8 mouse cellular contexts compared by ENCODE assay signal in genomic region chr2:163531917-163532316, GRCm38 (mm10). TPM values are rescaled to one million over a fixed set of nuclear protein-coding genes. Genes with fewer than 3 reads are reported as not detected.
A peak's percentile ranks its signal among the peaks of the same experiment; 100 is the strongest.
DNase-seq lines count a peak whose midpoint lies in the region; ATAC-seq lines count a peak whose summit lies in the region.

No protein-coding gene starts in this region.

- H3K9me3 ChIP-seq in hindbrain, embryonic 11.5 days (ENCODE audit: control insufficient read depth, low read length) = no peaks in the 10 kb centered on the region
- no peaks in the 10 kb centered on the region for H3K9me3 ChIP-seq in hindbrain, embryonic 16.5 days (ENCODE audit: control insufficient read depth, low read length)
- H3K9me3 ChIP-seq in intestine, embryonic 15.5 days = no peaks in the 10 kb centered on the region

- H3K36me3 ChIP-seq in hindbrain, embryonic 11.5 days (ENCODE audit: control insufficient read depth, insufficient read depth, low read length) = no peaks in the 10 kb centered on the region
- no peaks in the 10 kb centered on the region for H3K36me3 ChIP-seq in hindbrain, embryonic 16.5 days (ENCODE audit: control insufficient read depth, insufficient read depth, low read length)
- H3K36me3 ChIP-seq in intestine, embryonic 15.5 days = no peaks in the 10 kb centered on the region

- no peak overlapping the region for H3K27ac ChIP-seq in hindbrain, embryonic 11.5 days (ENCODE audit: low read depth, low read length)
- H3K27ac ChIP-seq in hindbrain, embryonic 16.5 days (ENCODE audit: low read depth, low read length) = no peak overlapping the region
- H3K27ac ChIP-seq in intestine, embryonic 15.5 days = no peak overlapping the region

- H3K27me3 ChIP-seq in hindbrain, embryonic 11.5 days (ENCODE audit: control insufficient read depth, insufficient read depth, low read length) = no peaks in the 10 kb centered on the region
- peaks cover 3% of the 10 kb centered on the region; the same call in 1 of the 2 replicates for H3K27me3 ChIP-seq in hindbrain, embryonic 16.5 days (replicated peaks; ENCODE audit: control insufficient read depth, insufficient read depth, low read length)
- no peaks in the 10 kb centered on the region for H3K27me3 ChIP-seq in intestine, embryonic 15.5 days (replicated peaks)

- intact Hi-C loops in left cerebral cortex, postnatal 25 days (cut with DNase I) = loop anchor here (10.0 kb wide), 3 partner anchors 193 to 293 kb away; partner anchors contain the start of gene Ccn5

- H3K4me3 ChIP-seq in hindbrain, embryonic 11.5 days (ENCODE audit: low read depth, low read length) = no peak overlapping the region
- no peak overlapping the region for H3K4me3 ChIP-seq in hindbrain, embryonic 16.5 days (ENCODE audit: low read length)
- H3K4me3 ChIP-seq in intestine, embryonic 15.5 days (replicated peaks) = no peak overlapping the region

- ATAC-seq in hindbrain, embryonic 11.5 days (ENCODE audit: low FRiP score) = no peak
- ATAC-seq in hindbrain, embryonic 16.5 days = no peak
- ATAC-seq in intestine, embryonic 15.5 days = no peak
- ATAC-seq in neutrophil, adult 5-6 weeks (ENCODE audit: extremely low read depth, insufficient number of reproducible peaks, low FRiP score, poor library complexity, severe bottlenecking) = peak; percentile 52; the same call in 1 of the 2 replicates

- no peaks in the 10 kb centered on the region for H3K4me1 ChIP-seq in hindbrain, embryonic 11.5 days (replicated peaks; ENCODE audit: control insufficient read depth, insufficient read depth, low read length)
- peaks cover 5% of the 10 kb centered on the region for H3K4me1 ChIP-seq in hindbrain, embryonic 16.5 days (ENCODE audit: control insufficient read depth, insufficient read depth, low read depth, low read length)
- H3K4me1 ChIP-seq in intestine, embryonic 15.5 days (replicated peaks) = peaks cover 16% of the 10 kb centered on the region

- DNase-seq in hindbrain, embryonic 11.5 days (ENCODE audit: low spot score) = peak; percentile 85
- DNase-seq in c-Kit-positive CD71-positive TER-119-negative erythroid progenitor cells, embryonic 14.5 days (ENCODE audit: low read depth) = peak; percentile 59
- peak; percentile 63 for DNase-seq in forelimb bud, embryonic 11.5 days (ENCODE audit: low read depth, low spot score)
- peak; percentile 64 to 77 for DNase-seq in left cerebral cortex, postnatal 25 days (ENCODE audit: low spot score in 2 of 2)
- peak; percentile 79 for DNase-seq in testis, postnatal 14 days (ENCODE audit: low spot score)

- H3K9ac ChIP-seq in hindbrain, embryonic 11.5 days (ENCODE audit: low read depth, low read length) = no peak overlapping the region
- H3K9ac ChIP-seq in hindbrain, embryonic 16.5 days (ENCODE audit: low read depth, low read length) = no peak overlapping the region
- H3K9ac ChIP-seq in intestine, embryonic 15.5 days = peak overlapping the region; percentile 17; the same call in 1 of the 2 replicates

- WGBS in hindbrain, embryonic 11.5 days = 16% methylated on average over 9 of the region's 9 CpGs
- 13% methylated on average over 9 of the region's 9 CpGs for WGBS in hindbrain, embryonic 16.5 days
- WGBS in intestine, embryonic 15.5 days = 11% methylated on average over 9 of the region's 9 CpGs

- H3K4me2 ChIP-seq in hindbrain, embryonic 11.5 days (replicated peaks; ENCODE audit: low read depth, low read length) = no peak overlapping the region
- no peak overlapping the region for H3K4me2 ChIP-seq in hindbrain, embryonic 16.5 days (ENCODE audit: low read length)
- no peak overlapping the region for H3K4me2 ChIP-seq in intestine, embryonic 15.5 days (replicated peaks)

RNA-seq across cellular contexts. Expression of gene Hnf4a, which starts 25.3 kb away (rescaled TPM):
- polyA plus RNA-seq in hindbrain, embryonic 11.5 days (2014; fragmentation: Nextera tagmentation; extraction: Ambion mirVana) = not detected in 2 replicates
- 0.05 TPM in 1 of 2 replicates, not detected in the other for polyA plus RNA-seq in hindbrain, embryonic 16.5 days (2015; fragmentation: Nextera tagmentation; extraction: Ambion mirVana)
- polyA plus RNA-seq in intestine, embryonic 15.5 days (2015; fragmentation: Nextera tagmentation; extraction: Ambion mirVana) = 85.1 and 85.9 TPM in 2 replicates
- total RNA-seq in left cerebral cortex, postnatal 25 days (2021) = not detected
- not detected in 2 replicates for total RNA-seq in neutrophil, adult 5-6 weeks (2017)

RNA-seq across cellular contexts. Expression of gene R3hdml, which starts 39.8 kb away (rescaled TPM):
- 0.15 TPM in 1 of 2 replicates, not detected in the other for polyA plus RNA-seq in hindbrain, embryonic 11.5 days (2014; fragmentation: Nextera tagmentation; extraction: Ambion mirVana)
- polyA plus RNA-seq in hindbrain, embryonic 16.5 days (2015; fragmentation: Nextera tagmentation; extraction: Ambion mirVana) = 0.34 and 1.0 TPM in 2 replicates
- polyA plus RNA-seq in intestine, embryonic 15.5 days (2015; fragmentation: Nextera tagmentation; extraction: Ambion mirVana) = 0.35 and 0.39 TPM in 2 replicates
- not detected for total RNA-seq in left cerebral cortex, postnatal 25 days (2021)
- total RNA-seq in neutrophil, adult 5-6 weeks (2017) = not detected in 2 replicates

RNA-seq across cellular contexts. Expression of gene Fitm2, which starts 59.5 kb away (rescaled TPM):
- 8.0 and 9.0 TPM in 2 replicates for polyA plus RNA-seq in hindbrain, embryonic 11.5 days (2014; fragmentation: Nextera tagmentation; extraction: Ambion mirVana)
- polyA plus RNA-seq in hindbrain, embryonic 16.5 days (2015; fragmentation: Nextera tagmentation; extraction: Ambion mirVana) = 18.0 and 18.2 TPM in 2 replicates
- 10.4 and 10.8 TPM in 2 replicates for polyA plus RNA-seq in intestine, embryonic 15.5 days (2015; fragmentation: Nextera tagmentation; extraction: Ambion mirVana)
- 10 to 100 TPM; 19.3 to 20.3 TPM for total RNA-seq in left cerebral cortex, postnatal 25 days (2021)
- 3.1 and 3.2 TPM in 2 replicates for total RNA-seq in neutrophil, adult 5-6 weeks (2017)

Comparison
In these comparisons a context has a peak if more than half of its experiments do, and no peak if none do; other contexts are left out.
1. RNA of gene Hnf4a, which starts 25.3 kb away (polyA plus RNA-seq): 85.1 to 85.9 TPM in intestine, embryonic 15.5 days; 0.05 TPM in hindbrain, embryonic 16.5 days and not detected in hindbrain, embryonic 11.5 days; every median in the first group is over 10 times any median in the second.
2. Peak in every context shown above with its lines, with median percentiles within 50 percentile points of each other: DNase-seq.